Mouse (Mus musculus) liver, adult (tissue): Measurements from ENCODE around the gene Atp2a1.

Source experiments
- GATA4 ChIP-seq: IDR thresholded peaks from 2 replicates; pipeline ENCODE4 v1.6.1; 2014; ENCODE audit warnings: mild to moderate bottlenecking, low read length; ENCODE audit not compliant: insufficient replicate concordance

Atp2a1 gene

GRCm38 (mm10) chr7:126411061-126411460 lies 51.8 kb downstream of the Atp2a1 start:
- no peak for TF ChIP-seq GATA4

- TF ChIP-seq GATA4, result no peak
Measured at GRCm38 (mm10) chr7:126408686-126409085, 54.2 kb downstream of the Atp2a1 start.

- no peak for TF ChIP-seq GATA4
Measured at GRCm38 (mm10) chr7:126399548-126399947, 63.4 kb downstream of the Atp2a1 start.

GRCm38 (mm10) chr7:126397822-126398221 lies 65.1 kb downstream of the Atp2a1 start:
- no peak for TF ChIP-seq GATA4

GRCm38 (mm10) chr7:126397221-126397620 lies 65.7 kb downstream of the Atp2a1 start:
- no peak for TF ChIP-seq GATA4

- peak; percentile 80; the same call in 1 of the 2 replicates for TF ChIP-seq GATA4
Measured at GRCm38 (mm10) chr7:126396298-126397119, 66.4 kb downstream of the Atp2a1 start, which contains the start of gene Nfatc2ip. TSS of gene Nfatc2ip (minus strand) at chr7:126396737.
